Mouse (Mus musculus): ENCODE data around the gene Hmg20b.
A peak's percentile ranks its signal among the peaks of the same experiment; 100 is the strongest.

Gene Hmg20b

DNA sequence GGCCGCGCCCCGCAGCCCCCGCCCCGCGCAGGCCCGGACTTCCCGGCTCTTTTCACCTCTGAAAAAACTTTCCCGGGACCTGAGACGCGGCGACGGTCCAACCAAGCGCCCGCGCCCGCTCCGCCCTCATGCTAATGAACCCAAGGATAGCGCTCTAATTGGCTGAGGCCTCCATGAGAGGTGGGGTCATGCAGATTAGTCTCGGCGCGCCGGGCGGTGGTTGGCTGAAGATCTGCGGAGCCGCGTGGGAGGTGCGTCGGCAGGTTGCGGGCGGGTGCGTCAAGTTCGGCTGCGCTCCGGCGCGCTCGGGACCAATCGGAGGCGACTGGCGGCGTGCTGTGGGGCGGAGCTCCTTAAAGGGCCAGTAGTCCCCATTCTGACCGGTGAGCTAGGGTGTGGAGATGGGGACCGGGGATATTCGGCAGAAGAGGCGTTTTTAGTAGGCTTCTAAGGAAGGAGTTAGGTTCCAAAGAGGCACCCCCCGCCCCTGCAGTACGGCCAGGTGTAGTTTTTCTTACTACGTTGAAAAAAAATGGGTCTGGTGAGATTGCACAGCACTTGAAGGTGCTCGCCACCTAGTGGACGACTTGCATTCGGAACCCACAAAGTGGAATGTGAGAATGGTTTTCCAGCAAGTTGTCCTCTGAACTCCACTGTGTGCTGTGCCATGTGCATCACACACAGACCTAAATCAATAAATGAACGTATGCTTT lies at the start of gene Hmg20b:
Gene Hmg20b, minus strand, starts transcription at position 130 of the 713 bp plus-strand sequence.
- TF ChIP-seq GATA4 (IDR thresholded peaks at IDR 0.05; ENCODE audit: insufficient replicate concordance, low read length) = peak; percentile 7; the same call in 1 of the 2 replicates

DNA sequence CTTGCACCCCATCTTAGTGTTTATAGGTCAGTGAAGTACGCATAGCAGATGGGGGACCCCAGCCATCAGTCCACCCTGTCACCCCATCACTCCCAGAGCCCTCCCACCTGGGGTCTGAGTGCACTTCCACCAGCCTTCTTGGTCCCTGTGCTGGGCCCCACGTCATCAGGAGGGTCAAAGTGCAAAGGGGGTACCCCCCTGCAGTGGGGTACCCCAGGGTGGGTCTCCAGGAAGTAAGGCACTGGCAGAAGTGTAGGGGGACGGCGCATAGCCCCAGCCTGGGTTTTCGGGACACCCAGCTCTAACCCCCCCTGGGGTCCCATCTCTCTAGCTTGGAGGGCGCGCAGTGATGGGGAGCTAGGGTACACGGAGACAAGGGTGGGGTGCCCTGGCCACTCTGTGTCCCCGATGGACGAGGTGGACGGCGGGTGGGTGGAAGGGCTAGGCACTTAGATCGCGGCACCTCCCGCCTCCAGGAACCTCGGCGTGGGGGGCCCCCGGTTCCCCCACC lies 49.6 kb upstream of the Hmg20b start:
- TF ChIP-seq GATA4 (IDR thresholded peaks at IDR 0.05; ENCODE audit: insufficient replicate concordance, low read length) = no peak

DNA sequence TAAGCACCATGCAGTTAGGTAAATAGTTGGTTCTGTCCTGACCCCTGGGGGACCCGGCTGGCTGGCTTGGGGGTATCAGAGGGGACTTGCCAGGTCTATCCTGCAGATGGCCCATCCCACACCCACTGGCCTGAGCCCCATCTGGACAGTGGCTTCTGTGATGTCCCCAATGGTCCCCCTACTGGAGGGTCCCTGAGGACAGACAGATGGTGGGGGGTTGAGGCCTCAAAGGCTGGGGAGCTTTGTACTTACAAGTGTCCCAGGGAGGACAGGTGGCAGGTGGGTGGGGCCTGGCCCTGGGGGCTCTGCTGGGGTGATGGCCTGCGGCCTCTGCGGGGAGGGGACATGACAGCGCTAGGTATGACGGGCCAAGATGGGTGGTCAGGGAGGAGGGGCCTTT lies 49.0 kb upstream of the Hmg20b start:
- TF ChIP-seq GATA4 (IDR thresholded peaks at IDR 0.05; ENCODE audit: insufficient replicate concordance, low read length) = no peak

DNA sequence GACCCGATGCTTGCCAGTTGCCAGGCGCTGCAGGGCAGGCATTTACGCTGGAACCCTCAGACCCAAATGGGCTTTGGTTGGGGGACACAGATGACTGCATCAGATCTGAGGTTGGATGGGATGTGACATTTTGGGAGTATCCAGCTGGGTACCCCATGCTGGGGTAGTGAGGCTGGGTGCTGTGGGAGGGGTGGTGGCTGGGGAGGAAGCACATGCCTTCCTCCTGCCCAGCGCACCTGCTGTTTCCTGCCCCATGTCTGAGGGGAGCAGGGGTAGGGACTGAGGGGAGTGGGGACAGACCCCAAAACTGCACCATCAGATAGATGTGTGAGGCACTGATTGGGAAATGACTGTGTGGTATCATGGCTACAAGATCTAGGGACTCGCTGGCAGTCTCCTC lies 46.5 kb upstream of the Hmg20b start:
- no peak for TF ChIP-seq GATA4 (IDR thresholded peaks at IDR 0.05; ENCODE audit: insufficient replicate concordance, low read length)

DNA sequence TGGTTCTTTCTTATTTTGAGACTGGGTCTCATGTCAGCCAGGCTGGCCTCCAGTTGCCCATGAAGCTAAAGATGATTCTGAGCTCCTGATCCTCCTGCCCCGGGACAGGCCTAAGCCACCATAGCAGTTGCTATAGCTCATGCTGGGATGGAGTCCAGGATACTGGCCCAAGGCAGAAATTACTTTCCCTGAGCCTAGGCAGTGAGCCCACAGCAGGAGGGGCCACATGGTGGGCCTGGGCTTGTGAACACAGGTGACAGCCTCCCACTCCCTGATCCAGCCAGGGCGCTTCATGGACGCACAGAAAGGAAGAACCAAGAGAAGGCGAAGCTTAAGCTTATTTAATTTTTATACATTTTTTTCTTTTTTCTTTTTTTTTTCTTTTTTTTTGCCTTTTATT lies 45.6 kb upstream of the Hmg20b start:
- TF ChIP-seq GATA4 (IDR thresholded peaks at IDR 0.05; ENCODE audit: insufficient replicate concordance, low read length) = no peak

DNA sequence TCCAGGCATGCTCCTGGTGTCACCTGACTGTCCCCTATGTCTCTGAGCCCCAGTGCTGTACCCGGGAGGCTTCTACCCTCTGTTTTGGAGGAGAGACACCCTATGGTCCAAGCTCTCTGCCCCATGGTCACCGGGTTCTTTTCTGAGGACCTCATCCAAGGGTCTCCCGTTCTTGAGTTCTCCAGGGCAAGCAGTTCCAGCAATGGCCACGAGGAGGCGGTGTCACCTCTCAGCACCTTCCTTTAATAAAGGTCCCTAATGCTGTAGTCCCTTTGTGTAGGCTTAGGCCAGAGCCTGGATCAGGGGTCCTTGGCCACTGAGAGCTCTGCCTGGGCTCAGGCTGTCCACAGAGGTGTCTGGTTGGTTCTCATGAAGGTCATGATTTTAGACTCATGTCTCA lies 44.8 kb upstream of the Hmg20b start:
- TF ChIP-seq GATA4 (IDR thresholded peaks at IDR 0.05; ENCODE audit: insufficient replicate concordance, low read length) = no peak

DNA sequence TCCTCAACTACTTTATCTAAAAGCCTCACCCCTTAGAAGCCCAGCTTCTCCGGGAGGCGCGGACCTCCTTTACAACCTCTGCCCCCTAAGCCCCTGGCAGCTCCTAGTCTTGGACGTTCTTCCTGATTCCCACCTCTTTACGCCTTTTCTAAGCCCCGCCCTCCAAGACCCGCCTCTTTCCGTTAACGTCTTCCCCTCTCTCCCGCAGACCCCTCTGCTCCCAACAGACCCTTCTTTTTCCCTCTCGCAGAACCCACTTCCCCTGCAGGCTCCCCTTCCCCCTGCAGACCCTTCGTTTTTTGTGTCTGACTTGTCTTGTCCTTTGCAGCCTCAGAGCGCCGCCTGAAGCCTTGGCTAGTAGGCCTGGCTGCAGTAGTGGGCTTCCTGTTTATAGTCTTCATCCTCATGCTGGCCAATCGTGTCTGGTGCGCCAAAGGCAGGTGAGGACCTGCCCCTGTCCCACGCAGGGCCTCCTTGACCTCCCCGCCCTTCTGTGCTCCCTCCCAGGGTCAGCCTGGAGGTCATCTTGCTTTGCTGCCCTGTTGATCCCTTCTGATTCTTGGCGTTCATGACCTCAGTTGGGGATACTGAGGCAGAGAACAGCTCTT lies 43.3 kb upstream of the Hmg20b start:
- TF ChIP-seq GATA4 (IDR thresholded peaks at IDR 0.05; ENCODE audit: insufficient replicate concordance, low read length) = no peak

DNA sequence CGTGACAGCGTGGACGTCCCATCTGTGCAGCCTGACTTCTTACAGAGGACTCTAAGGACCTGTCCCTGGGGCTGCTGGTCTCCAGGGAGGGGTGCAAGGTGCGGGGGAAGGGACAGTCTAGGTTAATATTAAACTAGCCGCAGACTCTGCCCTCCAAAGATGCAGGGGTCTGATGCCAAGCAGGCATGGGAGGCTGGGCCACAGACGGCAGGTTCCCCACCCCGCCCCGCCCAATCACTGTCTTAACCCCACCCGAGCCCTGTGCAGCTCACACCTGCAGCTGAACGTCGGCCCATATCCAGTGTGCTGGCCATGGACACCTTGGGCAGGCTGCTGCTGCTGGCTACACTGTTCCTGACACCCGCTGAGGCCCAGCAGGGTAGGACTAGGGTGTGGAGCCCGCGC lies 42.5 kb upstream of the Hmg20b start, which contains the start of gene Smim24:
Gene Smim24, plus strand, starts transcription at position 271 of the 405 bp plus-strand sequence.
- TF ChIP-seq GATA4 (IDR thresholded peaks at IDR 0.05; ENCODE audit: insufficient replicate concordance, low read length) = no peak

DNA sequence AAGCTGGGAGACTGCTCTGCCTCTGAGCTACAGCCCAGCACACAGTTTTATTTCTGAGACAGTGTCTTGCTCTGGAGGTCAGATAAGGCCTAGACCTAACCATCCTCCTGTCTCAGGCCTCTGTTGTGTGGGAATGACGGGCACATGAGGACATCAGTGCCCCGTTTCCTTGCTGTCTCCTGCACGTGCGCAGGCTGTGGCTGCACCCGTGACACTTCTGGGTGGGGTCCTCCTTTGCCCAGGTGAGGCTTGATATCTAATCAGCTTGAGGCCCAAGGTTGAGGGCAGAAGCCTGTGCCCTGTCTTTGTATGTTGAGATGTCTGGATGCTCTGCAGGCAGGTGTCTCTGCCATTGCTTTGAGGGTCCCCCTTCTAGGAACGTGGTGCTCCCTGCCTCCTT lies 42.0 kb upstream of the Hmg20b start:
- TF ChIP-seq GATA4 (IDR thresholded peaks at IDR 0.05; ENCODE audit: insufficient replicate concordance, low read length) = no peak

DNA sequence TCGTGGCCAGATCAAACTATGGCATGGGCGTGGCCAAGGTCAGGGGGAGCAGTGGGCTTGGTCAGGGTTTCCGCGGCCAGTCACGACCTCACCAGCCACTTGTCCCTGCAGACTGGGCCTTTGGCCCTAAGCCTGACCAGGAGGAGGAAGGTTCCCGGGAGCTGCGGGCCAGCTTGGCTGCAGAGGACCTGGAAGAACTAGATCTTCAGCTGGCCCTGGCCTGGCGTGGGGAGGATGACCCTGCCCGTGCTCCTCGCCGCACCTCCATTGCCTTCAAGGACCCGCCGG lies 40.3 kb upstream of the Hmg20b start:
- TF ChIP-seq GATA4 (IDR thresholded peaks at IDR 0.05; ENCODE audit: insufficient replicate concordance, low read length) = no peak

DNA sequence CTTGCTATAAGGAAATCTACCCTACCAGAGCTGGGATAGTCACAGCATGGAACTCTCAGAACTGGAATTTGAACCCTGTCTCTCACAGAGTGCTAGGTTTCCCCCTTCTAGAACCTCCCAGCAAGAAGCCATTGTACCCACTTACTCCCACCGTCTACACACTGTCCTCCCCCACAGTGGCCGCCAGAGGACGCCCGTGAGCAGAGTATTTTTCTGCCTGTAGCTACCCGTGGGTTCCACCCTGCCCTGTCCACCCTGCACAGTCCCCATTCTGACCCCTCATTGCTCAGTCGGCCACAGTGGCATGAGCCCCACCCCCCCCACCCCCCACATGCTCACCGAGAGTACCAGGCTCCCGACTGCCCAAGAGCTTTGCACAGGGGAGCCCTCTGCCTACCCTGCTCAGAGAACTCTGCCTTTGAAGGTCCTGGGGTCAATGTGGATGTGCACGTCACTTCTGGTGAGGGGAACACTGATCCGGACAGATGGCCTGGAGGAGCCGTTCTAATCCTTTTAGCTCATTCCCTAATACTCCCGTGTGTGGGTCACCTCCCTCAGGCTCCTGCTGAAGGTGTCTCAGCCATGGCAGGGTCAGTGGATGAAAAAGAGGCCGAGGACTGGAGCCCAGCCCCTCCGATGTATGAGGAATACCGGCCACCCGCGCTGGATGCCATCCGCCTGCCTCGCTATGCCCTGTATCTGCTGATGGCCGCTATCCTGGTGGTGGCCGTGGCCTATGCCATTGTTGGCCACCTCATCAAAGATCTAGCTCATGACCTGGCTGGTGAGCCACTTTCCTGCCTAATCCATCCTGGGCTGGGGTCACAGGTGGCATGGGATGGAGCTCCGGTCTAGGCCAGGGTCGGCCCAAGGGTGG lies 39.8 kb upstream of the Hmg20b start:
- no peak for TF ChIP-seq GATA4 (IDR thresholded peaks at IDR 0.05; ENCODE audit: insufficient replicate concordance, low read length)

DNA sequence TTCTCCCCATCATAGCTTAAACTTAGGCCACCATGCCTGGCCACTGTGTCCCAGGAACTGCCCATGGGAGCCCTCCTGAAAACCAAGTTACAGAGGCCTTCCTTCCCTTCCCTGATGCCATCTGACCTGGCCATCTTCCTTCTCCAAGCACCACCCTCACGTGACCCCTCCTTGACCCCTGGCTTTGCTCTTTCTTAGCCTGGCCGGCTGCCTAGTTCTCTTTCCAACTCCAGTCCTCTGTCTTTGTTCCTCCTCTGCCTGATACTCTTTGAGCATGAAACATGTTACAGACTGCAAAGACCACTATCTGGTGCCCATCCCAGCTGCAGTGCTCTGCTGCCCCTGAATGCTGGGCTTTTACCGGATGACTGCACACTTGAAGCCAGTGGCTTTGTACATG lies 39.1 kb upstream of the Hmg20b start:
- TF ChIP-seq GATA4 (IDR thresholded peaks at IDR 0.05; ENCODE audit: insufficient replicate concordance, low read length) = no peak

DNA sequence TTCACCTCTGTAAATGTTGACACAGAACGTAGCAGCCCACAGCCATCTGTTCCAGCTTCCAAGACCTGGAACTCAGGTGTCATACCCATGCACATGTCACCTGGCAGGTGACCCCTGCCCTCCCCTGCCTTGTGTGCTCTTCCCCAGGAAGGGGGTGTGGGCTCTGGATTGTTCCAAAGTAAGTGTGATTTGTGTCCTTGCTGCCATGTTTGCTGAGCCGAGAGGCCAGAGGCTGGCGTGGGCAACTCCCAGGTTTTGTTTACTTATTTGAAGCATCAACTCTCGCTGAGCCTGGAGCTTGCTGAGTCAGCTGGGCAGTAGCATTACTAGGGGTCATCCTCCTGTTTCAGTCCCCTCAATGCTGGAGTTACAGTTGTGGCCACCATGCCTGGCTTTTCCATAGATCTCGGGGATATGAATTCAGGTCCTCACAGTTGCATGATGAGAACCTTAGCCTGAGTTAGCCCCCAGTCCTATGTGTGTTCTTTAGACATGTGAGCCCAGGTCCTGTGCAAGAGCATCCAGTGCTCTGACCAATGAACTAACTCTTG lies 38.3 kb upstream of the Hmg20b start, which contains the start of gene Gm48552:
Gene Gm48552, plus strand, starts transcription at position 501 of the 551 bp plus-strand sequence.
- TF ChIP-seq GATA4 (IDR thresholded peaks at IDR 0.05; ENCODE audit: insufficient replicate concordance, low read length) = no peak

DNA sequence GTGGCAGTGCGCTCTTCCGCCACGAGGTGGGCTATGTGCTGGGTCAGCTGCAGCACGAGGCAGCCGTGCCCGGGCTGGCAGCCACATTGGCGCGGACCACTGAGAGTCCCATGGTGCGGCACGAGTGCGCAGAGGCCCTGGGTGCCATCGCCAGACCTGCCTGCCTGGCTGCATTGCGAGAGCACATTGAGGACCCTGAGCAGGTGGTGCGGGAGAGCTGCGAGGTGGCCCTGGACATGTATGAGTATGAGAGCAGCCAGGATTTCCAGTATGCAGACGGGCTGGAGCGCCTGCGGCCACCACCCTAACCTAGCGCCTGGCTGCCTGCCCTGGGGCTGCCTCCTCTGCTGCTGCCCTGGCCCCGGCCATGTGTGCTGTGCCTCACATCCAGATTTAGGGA lies 37.4 kb upstream of the Hmg20b start:
- no peak for TF ChIP-seq GATA4 (IDR thresholded peaks at IDR 0.05; ENCODE audit: insufficient replicate concordance, low read length)

DNA sequence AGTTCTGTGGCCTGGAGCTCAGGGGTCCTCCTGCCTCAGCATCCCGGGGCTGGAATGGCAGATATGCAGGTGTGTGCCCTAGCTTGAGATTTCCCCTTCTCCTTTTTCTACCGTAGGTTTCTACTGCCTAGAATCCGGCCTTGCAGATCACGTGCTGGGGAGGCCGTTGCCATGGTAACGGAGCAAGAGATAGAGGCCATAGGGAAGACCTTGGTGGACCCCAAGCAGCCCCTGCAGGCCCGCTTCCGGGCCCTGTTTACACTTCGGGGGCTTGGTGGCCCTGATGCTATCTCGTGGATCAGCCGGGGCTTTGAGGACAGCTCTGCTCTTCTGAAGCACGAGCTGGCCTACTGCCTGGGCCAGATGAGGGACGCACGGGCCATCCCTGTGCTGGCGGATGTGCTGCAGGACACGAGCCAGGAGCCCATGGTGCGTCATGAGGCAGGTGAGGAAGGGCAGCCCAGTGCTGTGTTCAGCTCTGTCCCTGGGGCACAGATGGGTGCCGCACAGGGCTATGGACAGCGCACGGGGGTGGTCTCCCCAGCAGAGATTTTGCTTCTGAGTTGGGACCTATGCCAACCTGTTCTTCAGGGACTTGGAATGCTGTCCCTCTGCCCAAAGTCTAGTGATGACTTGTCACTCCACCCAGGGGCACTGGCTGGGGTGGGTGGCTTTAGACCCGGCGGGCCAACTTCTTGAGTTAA lies 35.5 kb upstream of the Hmg20b start:
- TF ChIP-seq GATA4 (IDR thresholded peaks at IDR 0.05; ENCODE audit: insufficient replicate concordance, low read length) = no peak
